Mouse (Mus musculus): ENCODE results near the gene Zbtb37.

Gene Zbtb37

GRCm38 (mm10) chr1:160980021-160980420, 54.6 kb downstream of the Zbtb37 start:
- no peak for DNase-seq (ENCODE audit: low read depth, low spot score)

- no peak for DNase-seq (ENCODE audit: low read depth, low spot score)
These were observed 56.4 kb downstream of the Zbtb37 start, which contains the start of gene Serpinc1 for GRCm38 (mm10) chr1:160978071-160978735. Gene Serpinc1 (plus strand): TSS chr1:160978585.

GRCm38 (mm10) chr1:160968643-160969042, 66.0 kb downstream of the Zbtb37 start:
- DNase-seq (ENCODE audit: low read depth, low spot score): no peak

GRCm38 (mm10) chr1:160967268-160967667, 67.4 kb downstream of the Zbtb37 start:
- DNase-seq (ENCODE audit: low read depth, low spot score): no peak

- no peak for DNase-seq (ENCODE audit: low read depth, low spot score)
These were observed 71.5 kb downstream of the Zbtb37 start for GRCm38 (mm10) chr1:160963199-160963598.

Measured in 3T3-L1 (cell line).